Mouse (Mus musculus) embryonic facial prominence, embryonic 13.5 days (tissue): ENCODE data around the gene C1qb. TPM values are rescaled to one million over a fixed set of nuclear protein-coding genes. Genes with fewer than 3 reads are reported as not detected.

Experiments
- ATAC-seq: fragments of 200-750 bp; cut with Nextera tagmentation; 2 replicates; pipeline ENCODE4 v1.8.0; 2017; ENCODE audit warnings: low read depth; ENCODE audit not compliant: insufficient number of reproducible peaks, insufficient read depth, low FRiP score, low TSS enrichment
- H3K27ac ChIP-seq: fragments of 300-500 bp; sonication (generic); 2 replicates; pipeline ENCODE4 v1.5.1; 2015; ENCODE audit warnings: moderate library complexity, mild to moderate bottlenecking, inconsistent platforms
- H3K27me3 ChIP-seq: fragments of 300-500 bp; sonication (generic); 2 replicates; pipeline ENCODE4 v1.6.1; 2015; ENCODE audit warnings: mild to moderate bottlenecking, inconsistent platforms
- H3K36me3 ChIP-seq: fragments of 300-500 bp; sonication (generic); 2 replicates; pipeline ENCODE4 v1.6.1; 2015; ENCODE audit warnings: mild to moderate bottlenecking, inconsistent platforms
- H3K4me1 ChIP-seq: fragments of 300-500 bp; sonication (generic); 2 replicates; pipeline ENCODE4 v1.6.1; 2015; ENCODE audit warnings: inconsistent platforms
- H3K4me2 ChIP-seq: fragments of 300-500 bp; sonication (generic); 2 replicates; pipeline ENCODE4 v1.6.1; 2015; ENCODE audit warnings: moderate library complexity, mild to moderate bottlenecking, inconsistent platforms
- H3K4me3 ChIP-seq: fragments of 300-500 bp; sonication (generic); 2 replicates; pipeline ENCODE4 v1.5.1; 2015; ENCODE audit warnings: mild to moderate bottlenecking, inconsistent platforms
- H3K9ac ChIP-seq: fragments of 300-500 bp; sonication (generic); 2 replicates; pipeline ENCODE4 v1.6.1; 2015; ENCODE audit warnings: mild to moderate bottlenecking, inconsistent platforms
- H3K9me3 ChIP-seq: fragments of 300-500 bp; sonication (generic); 2 replicates; pipeline ENCODE4 v1.6.1; 2016; ENCODE audit warnings: inconsistent platforms
- WGBS: fragments of 180-500 bp; shearing (Covaris S2); methylation state at CpG from one replicate; pipeline ENCODE4 v1.1.7; 2015; ENCODE audit warnings: mixed read lengths; 5-methylcytosine and 5-hydroxymethylcytosine counted together
- polyA plus RNA-seq: library from polyadenylated mRNA; unstranded; fragments of >200 nt; fragmentation: Nextera tagmentation; extraction: Ambion mirVana; gene quantifications from 2 replicates; pipeline ENCODE4 v1.2.1, GENCODE M21; 2015

The C1qb gene
- polyA plus RNA-seq, 1 experiment from 2014 or later, result 40.2 TPM

DNA sequence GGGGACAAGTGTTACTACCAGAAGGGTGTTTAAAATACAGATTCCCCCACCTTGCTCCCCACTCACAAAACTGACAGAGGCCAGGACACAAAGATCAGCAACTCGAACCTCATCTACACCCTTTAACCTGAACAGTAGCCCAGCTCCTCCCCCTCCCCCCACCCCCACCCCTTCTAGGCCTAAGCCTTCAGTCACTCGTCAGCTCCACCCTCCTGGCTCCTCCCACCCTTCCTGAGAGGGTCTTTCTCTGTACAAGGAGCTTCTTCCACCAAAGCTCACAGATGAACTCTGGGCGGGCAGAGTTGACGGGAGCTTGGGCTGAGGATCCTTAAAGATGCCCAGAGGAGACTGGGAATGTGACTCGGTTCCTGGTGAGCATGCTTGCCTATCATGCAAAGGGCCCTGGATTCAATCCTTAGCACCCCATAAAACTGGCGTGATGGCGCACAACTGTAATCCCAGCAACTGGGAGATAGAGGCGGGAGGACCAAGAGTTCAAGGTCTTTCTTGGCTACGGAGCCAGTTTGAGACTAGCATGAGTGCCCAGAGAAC, 55.6 kb downstream of the C1qb start:
- no peaks in the 10 kb centered on the region for H3K27me3 ChIP-seq
- H3K4me3 ChIP-seq, result no peak overlapping the region
- no peak overlapping the region for H3K27ac ChIP-seq
- no peaks in the 10 kb centered on the region for H3K9me3 ChIP-seq
- peaks cover 55% of the 10 kb centered on the region for H3K4me1 ChIP-seq
- no peak overlapping the region; the same call in 1 of the 2 replicates for H3K4me2 ChIP-seq
- 52% methylated on average over 9 of the region's 9 CpGs for WGBS
- H3K9ac ChIP-seq, result no peak overlapping the region
- ATAC-seq, result no peak
- H3K36me3 ChIP-seq, result peaks cover 4% of the 10 kb centered on the region; the same call in 1 of the 2 replicates

Other genes starting within 250 kb of the C1qb start
- 7.9 and 13.3 TPM in 2 replicates for gene Ephb2, start 50.2 kb downstream of the C1qb start, polyA plus RNA-seq
- 15.8 and 17.9 TPM in 2 replicates for gene C1qc, start 6.9 kb upstream of the C1qb start, polyA plus RNA-seq
- gene C1qa, start 12.6 kb upstream of the C1qb start, polyA plus RNA-seq, result 18.3 and 19.8 TPM in 2 replicates
- 0.88 and 1.4 TPM in 2 replicates for gene Epha8, start 70.6 kb upstream of the C1qb start, polyA plus RNA-seq
- 4.5 and 4.9 TPM in 2 replicates for gene Zbtb40, start 162.6 kb upstream of the C1qb start, polyA plus RNA-seq